Mouse (Mus musculus): ENCODE results near the gene Snx29.

GRCm38 (mm10) chr16:11709999-11710667, 387.4 kb downstream of the Snx29 start:
- TF ChIP-seq CTCF (conservative IDR thresholded peaks at IDR 0.05 in 1 of 2, IDR thresholded peaks at IDR 0.05 in 1 of 2; ENCODE audit: low read depth in 2 of 2, low read length in 2 of 2) (no peak), POLR2A (IDR thresholded peaks at IDR 0.05; ENCODE audit: low read depth, low read length) (no peak), JUND (conservative IDR thresholded peaks at IDR 0.05; ENCODE audit: low read depth, low read length) (no peak)

Data from CH12.LX (cell line).